Mouse (Mus musculus) liver, embryonic 13.5 days (tissue): ENCODE results near the gene Nfia. TPM values are rescaled to one million over a fixed set of nuclear protein-coding genes. Genes with fewer than 3 reads are reported as not detected.

Experiments used
- ATAC-seq: fragments of 200-750 bp; cut with Nextera tagmentation; 2 replicates; pipeline ENCODE4 v1.8.0; 2017; ENCODE audit warnings: low read depth, mild to moderate bottlenecking, moderate number of reproducible peaks, moderate library complexity
- DNase-seq: peaks from one replicate; pipeline ENCODE4 v3.0.0; 2022
- H3K27ac ChIP-seq: fragments of 300-500 bp; sonication (generic); 2 replicates; pipeline ENCODE4 v1.5.1; 2015; ENCODE audit warnings: moderate library complexity, mild to moderate bottlenecking, inconsistent platforms
- H3K27me3 ChIP-seq: fragments of 300-500 bp; sonication (generic); 2 replicates; pipeline ENCODE4 v1.6.1; 2015; ENCODE audit warnings: mild to moderate bottlenecking, inconsistent platforms
- H3K36me3 ChIP-seq: fragments of 300-500 bp; sonication (generic); 2 replicates; pipeline ENCODE4 v1.6.1; 2015; ENCODE audit warnings: mild to moderate bottlenecking, inconsistent platforms
- H3K4me1 ChIP-seq: fragments of 300-500 bp; sonication (generic); replicated peaks from 2 replicates; pipeline ENCODE4 v1.6.1; 2015; ENCODE audit warnings: inconsistent platforms
- H3K4me2 ChIP-seq: fragments of 300-500 bp; sonication (generic); 2 replicates; pipeline ENCODE4 v1.6.1; 2015; ENCODE audit warnings: inconsistent platforms, mild to moderate bottlenecking, moderate library complexity
- H3K4me3 ChIP-seq: fragments of 300-500 bp; sonication (generic); replicated peaks from 2 replicates; pipeline ENCODE4 v1.5.1; 2015; ENCODE audit warnings: mild to moderate bottlenecking, inconsistent platforms
- H3K9ac ChIP-seq: fragments of 300-500 bp; sonication (generic); 2 replicates; pipeline ENCODE4 v1.6.1; 2015; ENCODE audit warnings: mild to moderate bottlenecking, inconsistent platforms
- H3K9me3 ChIP-seq: fragments of 300-500 bp; sonication (generic); replicated peaks from 2 replicates; pipeline ENCODE4 v1.6.1; 2016; ENCODE audit warnings: inconsistent platforms
- WGBS: fragments of 180-500 bp; shearing (Covaris S2); methylation state at CpG from one replicate; pipeline ENCODE4 v1.1.7; 2015; ENCODE audit not compliant: insufficient replicate concordance; 5-methylcytosine and 5-hydroxymethylcytosine counted together
- polyA plus RNA-seq: library from polyadenylated mRNA; unstranded; fragments of >200 nt; fragmentation: Nextera tagmentation; extraction: Ambion mirVana; gene quantifications from 2 replicates; pipeline ENCODE4 v1.2.1, GENCODE M21; 2015

The Nfia gene
- polyA plus RNA-seq, 1 experiment from 2014 or later, result 3.0 TPM

DNA sequence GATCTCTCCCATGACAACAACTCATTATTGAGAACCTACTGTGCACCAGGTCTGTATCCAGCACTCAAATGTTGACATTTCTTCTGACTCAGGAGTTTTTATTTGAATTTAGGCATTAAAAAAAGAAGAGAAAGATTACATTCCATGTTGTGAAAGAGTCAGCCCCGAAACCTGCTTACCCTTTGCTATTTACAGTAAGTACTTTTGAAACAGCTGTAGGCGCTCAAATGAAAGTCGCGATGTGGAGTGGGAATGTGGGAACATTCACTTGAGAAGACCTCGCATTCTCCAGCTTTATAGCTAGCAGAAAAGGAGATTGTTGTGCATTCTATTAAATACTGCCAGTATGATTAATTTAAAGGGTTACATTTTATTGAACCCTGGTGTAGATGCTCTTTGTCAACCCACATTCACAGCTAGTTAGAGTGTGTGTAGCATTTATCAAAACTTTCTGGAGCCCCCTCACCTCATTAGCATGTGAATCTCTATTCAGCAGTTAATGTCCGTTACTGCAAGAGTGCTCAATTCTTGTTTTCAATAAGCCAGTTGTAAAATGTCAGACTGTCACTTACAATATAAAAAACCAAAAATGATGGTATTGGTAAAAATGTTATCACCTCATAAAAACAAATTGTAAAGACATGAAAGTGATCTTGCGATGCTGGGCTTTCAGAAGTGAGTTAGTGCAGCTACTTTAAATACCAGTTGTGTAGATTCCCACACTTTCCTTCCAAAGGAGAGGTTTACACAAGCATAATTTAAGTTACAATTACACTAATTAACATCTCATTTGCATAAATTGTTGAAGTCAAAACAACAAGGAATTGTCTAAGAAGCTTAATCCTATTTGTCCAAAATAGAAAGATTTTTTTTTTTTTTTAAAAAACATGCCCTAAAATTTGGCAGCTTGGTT, 33.6 kb downstream of the Nfia start:
- Histone ChIP-seq H3K27ac (no peak overlapping the region), H3K4me3 (no peak overlapping the region), H3K9me3 (no peaks in the 10 kb centered on the region), H3K36me3 (no peaks in the 10 kb centered on the region), H3K4me2 (no peak overlapping the region), H3K27me3 (no peaks in the 10 kb centered on the region), H3K9ac (no peak overlapping the region), H3K4me1 (peaks cover 9% of the 10 kb centered on the region; the same call in 1 of the 2 replicates)
- DNase-seq (no peak), ATAC-seq (no peak)
- 72% methylated on average over 7 of the region's 7 CpGs for WGBS

DNA sequence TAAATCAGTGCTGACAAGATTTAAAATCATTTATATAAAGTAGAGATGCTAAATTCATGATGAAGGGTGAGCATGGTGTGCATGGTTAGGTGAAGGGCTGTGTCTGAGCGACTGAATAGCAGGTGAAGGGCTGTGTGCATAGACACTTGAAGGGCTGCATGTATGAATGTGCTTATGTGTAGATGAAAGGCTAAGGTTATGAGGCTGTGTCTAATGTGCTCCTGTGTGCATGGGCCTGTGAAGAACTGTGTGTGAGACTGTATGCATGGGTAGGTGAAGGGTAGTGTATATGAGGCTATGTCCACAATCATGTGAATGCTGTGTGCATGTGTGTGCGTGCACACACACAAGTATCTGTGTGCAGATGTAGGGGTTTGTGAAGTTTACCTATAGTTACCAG, 34.4 kb downstream of the Nfia start:
- H3K4me3 ChIP-seq, result no peak overlapping the region
- H3K4me2 ChIP-seq, result no peak overlapping the region
- ATAC-seq (no peak), DNase-seq (no peak)
- H3K9ac ChIP-seq, result no peak overlapping the region
- 72% methylated on average over 2 of the region's 2 CpGs for WGBS
- no peak overlapping the region for H3K27ac ChIP-seq
- H3K9me3 ChIP-seq, result no peaks in the 10 kb centered on the region
- no peaks in the 10 kb centered on the region for H3K36me3 ChIP-seq
- H3K4me1 ChIP-seq, result peaks cover 9% of the 10 kb centered on the region; the same call in 1 of the 2 replicates
- no peaks in the 10 kb centered on the region for H3K27me3 ChIP-seq

DNA sequence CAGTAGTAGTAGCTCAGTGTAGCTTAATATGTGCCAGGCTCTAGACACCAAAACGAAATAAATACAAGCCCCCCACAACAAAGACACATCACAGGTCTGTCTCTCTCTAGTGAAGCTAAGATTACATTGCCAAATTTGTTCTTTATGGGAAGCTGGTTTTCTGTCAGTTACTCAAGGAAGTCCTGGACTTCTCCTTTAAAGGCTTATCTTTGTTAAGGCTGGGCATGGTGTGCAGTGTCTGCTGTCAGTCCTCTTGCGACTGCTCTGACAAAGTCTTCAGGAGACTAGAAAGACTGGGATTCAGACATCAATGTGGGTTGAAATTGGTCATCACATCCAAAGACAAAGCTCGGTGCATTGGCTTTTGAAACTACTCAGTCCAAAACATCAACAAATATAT, 36.4 kb downstream of the Nfia start:
- ATAC-seq (no peak), DNase-seq (no peak)
- no peaks in the 10 kb centered on the region for H3K36me3 ChIP-seq
- no peak overlapping the region for H3K4me3 ChIP-seq
- H3K27me3 ChIP-seq, result no peaks in the 10 kb centered on the region
- H3K27ac ChIP-seq, result no peak overlapping the region
- H3K4me1 ChIP-seq, result peaks cover 9% of the 10 kb centered on the region; the same call in 1 of the 2 replicates
- 51% methylated on average over 3 of the region's 3 CpGs for WGBS
- no peaks in the 10 kb centered on the region for H3K9me3 ChIP-seq
- no peak overlapping the region for H3K9ac ChIP-seq
- H3K4me2 ChIP-seq, result no peak overlapping the region

DNA sequence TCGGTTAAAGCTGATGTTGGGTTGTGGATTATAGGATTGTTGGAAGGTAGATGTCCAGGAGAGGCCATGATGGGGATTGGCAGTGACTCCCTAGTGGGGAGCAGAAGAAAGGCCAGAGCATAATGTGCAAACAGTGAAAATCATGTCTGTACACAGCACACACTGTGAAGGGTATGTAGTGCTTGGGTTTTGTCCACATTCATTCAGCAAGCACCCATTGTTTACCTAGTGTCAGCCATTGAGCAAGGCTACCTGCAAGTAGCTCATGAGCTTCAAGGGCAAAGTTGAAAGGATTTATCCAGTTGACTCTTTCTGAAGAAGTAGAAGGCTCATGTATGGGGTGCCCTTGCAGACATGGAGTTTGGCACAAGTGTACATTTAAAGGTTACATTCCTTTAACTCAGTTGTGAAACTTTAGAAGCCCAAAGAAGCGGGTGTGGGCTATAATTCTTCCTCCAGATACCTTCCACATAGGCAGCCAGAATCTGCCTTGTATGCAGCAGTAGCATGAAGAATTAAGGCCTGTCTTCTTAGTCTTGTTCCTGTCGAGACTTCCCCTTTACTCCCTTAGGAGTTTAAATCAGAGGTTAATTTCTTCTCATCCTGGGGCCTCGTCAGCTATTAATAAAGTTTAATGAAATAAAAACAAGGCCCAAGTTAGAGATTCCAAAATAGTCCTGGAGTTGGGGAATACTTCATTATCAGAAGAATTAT, 37.2 kb downstream of the Nfia start:
- no peaks in the 10 kb centered on the region for H3K36me3 ChIP-seq
- no peaks in the 10 kb centered on the region for H3K27me3 ChIP-seq
- no peak overlapping the region for H3K27ac ChIP-seq
- no peaks in the 10 kb centered on the region for H3K9me3 ChIP-seq
- DNase-seq, result no peak
- peaks cover 9% of the 10 kb centered on the region; the same call in 1 of the 2 replicates for H3K4me1 ChIP-seq
- no peak for ATAC-seq
- WGBS, result 57% methylated on average over 4 of the region's 4 CpGs
- H3K4me2 ChIP-seq, result no peak overlapping the region
- no peak overlapping the region for H3K4me3 ChIP-seq
- H3K9ac ChIP-seq, result no peak overlapping the region

DNA sequence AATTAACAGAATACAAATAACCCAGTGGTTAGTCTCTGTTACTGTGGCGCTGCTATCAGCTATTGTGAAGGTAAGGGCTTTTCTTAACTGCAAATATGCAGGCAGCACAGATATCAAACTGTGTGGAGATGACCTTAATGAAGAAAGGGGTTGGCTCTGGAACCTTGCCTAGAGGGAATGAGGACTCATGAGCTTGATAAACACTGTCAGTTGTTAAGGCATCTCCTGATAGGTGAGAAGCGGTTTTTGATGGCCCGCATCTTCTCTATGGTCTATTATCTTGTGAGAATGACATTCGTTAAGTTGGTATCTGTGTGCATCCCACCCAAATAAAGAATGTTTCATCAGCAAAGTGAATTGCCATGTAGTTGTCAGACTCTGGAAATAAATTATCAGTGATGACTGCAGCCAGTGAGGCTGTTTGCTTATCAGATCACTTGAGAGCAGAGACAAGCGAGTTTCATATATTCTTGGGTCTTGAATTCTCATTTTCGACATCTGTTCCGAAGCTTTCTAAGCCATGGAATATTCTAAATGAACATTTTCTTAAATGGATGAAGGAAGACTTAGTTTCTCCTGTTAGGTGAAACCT, 37.9 kb downstream of the Nfia start:
- H3K36me3 ChIP-seq, result no peaks in the 10 kb centered on the region
- no peak overlapping the region for H3K4me2 ChIP-seq
- WGBS, result 58% methylated on average over 7 of the region's 7 CpGs
- peaks cover 9% of the 10 kb centered on the region; the same call in 1 of the 2 replicates for H3K4me1 ChIP-seq
- no peak for DNase-seq
- no peaks in the 10 kb centered on the region for H3K27me3 ChIP-seq
- peak; percentile 58 for ATAC-seq
- H3K27ac ChIP-seq, result no peak overlapping the region
- H3K4me3 ChIP-seq, result no peak overlapping the region
- no peak overlapping the region for H3K9ac ChIP-seq
- H3K9me3 ChIP-seq, result no peaks in the 10 kb centered on the region

DNA sequence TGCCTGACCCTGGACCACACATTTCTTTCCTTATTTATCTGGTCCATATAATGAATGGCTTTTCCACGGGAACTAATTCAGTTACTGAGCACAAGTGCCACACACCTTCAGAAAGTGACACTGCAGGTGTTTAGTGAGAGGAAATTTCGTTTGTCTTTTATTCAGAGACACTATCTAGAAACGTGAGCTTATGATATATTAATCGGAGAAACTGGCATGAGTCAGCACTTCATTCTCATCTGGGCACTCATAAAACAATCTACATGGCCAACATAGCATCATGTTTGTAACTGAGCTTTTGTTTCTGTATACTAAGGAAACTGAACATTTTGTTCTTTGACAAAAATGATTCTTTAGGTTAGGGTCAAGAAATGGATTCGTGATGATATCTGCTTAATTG, 40.5 kb downstream of the Nfia start:
- no peak overlapping the region for H3K4me2 ChIP-seq
- H3K9me3 ChIP-seq, result no peaks in the 10 kb centered on the region
- DNase-seq, result no peak
- no peak for ATAC-seq
- no peak overlapping the region for H3K9ac ChIP-seq
- H3K27me3 ChIP-seq, result no peaks in the 10 kb centered on the region
- no peaks in the 10 kb centered on the region for H3K36me3 ChIP-seq
- no peak overlapping the region for H3K27ac ChIP-seq
- no peak overlapping the region for H3K4me3 ChIP-seq
- 55% methylated on average over 5 of the region's 5 CpGs for WGBS
- H3K4me1 ChIP-seq, result peaks cover 9% of the 10 kb centered on the region; the same call in 1 of the 2 replicates

DNA sequence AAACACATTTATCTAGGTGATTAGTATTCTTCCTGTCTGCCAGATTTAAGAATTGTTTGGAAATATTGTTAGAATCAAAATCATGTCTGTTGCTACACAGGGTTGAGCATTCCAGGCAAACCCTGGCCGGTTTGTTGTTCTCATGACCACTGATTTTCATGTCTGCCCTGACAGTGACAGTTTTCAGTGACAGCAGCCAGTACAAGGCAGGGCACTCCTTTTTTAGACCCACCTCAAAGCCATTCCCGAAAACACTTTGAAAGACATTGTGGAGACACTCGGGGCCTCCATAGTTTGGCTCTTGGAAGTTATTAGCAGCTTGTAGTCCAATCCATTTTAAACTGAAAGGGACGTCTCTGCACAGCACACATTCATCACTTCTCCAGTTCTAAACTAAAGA, 41.5 kb downstream of the Nfia start:
- DNase-seq, result no peak
- no peak for ATAC-seq
- WGBS, result 59% methylated on average over 4 of the region's 4 CpGs
- Histone ChIP-seq H3K4me2 (no peak overlapping the region), H3K27me3 (no peaks in the 10 kb centered on the region), H3K9me3 (no peaks in the 10 kb centered on the region), H3K36me3 (no peaks in the 10 kb centered on the region), H3K9ac (no peak overlapping the region), H3K27ac (no peak overlapping the region), H3K4me3 (no peak overlapping the region), H3K4me1 (peaks cover 8% of the 10 kb centered on the region; the same call in 1 of the 2 replicates)

DNA sequence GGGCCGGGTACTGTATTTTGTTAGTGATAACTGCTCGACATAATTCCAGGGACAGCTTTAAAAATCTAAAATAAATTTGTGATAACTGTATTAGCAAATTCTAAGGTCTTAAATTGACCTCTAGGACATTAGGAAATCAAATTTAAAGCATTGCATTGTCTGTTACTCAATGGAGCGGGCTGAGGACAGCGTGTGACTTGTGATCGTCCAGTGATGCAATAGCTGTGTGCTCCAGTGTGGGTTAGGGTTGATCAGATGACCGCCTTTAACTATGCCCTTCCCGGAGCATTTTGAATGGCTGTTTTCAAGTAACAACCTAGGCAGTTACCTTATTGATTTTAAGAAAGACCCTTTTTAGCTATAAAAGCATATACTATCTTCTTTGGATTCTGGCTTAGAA, 42.0 kb downstream of the Nfia start:
- WGBS, result 62% methylated on average over 7 of the region's 7 CpGs
- H3K36me3 ChIP-seq, result no peaks in the 10 kb centered on the region
- DNase-seq (no peak), ATAC-seq (peak; percentile 55; the same call in 1 of the 2 replicates)
- H3K9ac ChIP-seq, result no peak overlapping the region
- H3K4me1 ChIP-seq, result peaks cover 3% of the 10 kb centered on the region; the same call in 1 of the 2 replicates
- no peak overlapping the region for H3K4me2 ChIP-seq
- no peaks in the 10 kb centered on the region for H3K9me3 ChIP-seq
- no peak overlapping the region for H3K4me3 ChIP-seq
- no peaks in the 10 kb centered on the region for H3K27me3 ChIP-seq
- no peak overlapping the region for H3K27ac ChIP-seq

DNA sequence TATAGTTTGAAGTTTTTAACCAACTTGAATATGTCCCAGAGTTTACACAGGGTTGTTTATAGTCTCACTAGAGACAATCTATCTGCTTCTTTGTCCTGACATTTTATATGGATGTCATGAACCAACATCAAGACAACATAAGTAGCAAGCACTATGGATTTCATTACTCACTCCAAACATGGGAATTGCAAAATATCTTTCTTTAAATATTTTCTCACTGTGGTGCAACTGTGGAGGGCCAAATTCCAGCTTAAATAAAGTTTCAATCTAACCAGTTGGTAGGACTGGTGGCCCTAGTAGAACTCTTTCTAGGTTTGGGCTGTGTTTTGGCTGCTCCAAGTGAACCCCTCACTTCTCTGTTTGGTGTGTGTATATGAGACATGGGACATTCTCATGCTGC, 43.5 kb downstream of the Nfia start:
- DNase-seq (no peak), ATAC-seq (no peak)
- no peaks in the 10 kb centered on the region for H3K4me1 ChIP-seq
- no peak overlapping the region for H3K9ac ChIP-seq
- no peak overlapping the region for H3K4me2 ChIP-seq
- no peaks in the 10 kb centered on the region for H3K9me3 ChIP-seq
- H3K27ac ChIP-seq, result no peak overlapping the region
- no peak overlapping the region for H3K4me3 ChIP-seq
- no peaks in the 10 kb centered on the region for H3K36me3 ChIP-seq
- no peaks in the 10 kb centered on the region for H3K27me3 ChIP-seq

DNA sequence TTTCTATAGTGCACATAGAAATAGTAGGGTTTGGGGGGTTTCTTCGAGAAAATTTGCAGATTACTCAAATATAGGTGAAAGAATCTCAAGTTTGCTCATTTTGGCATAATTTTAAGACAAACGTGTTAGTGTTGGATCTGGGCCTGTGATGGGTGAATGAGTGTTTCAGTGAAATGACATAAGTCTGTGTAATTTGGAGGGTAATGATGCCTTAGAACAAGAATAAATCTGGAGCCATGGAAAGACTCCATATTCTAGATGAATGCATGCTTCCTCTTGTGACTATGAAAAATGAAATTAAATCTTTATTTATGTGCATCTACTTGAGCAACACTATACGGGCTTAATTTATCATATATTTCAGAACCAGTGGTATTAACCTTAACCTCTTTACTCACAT, 44.2 kb downstream of the Nfia start:
- H3K9ac ChIP-seq, result no peak overlapping the region
- H3K4me1 ChIP-seq, result no peaks in the 10 kb centered on the region
- H3K4me3 ChIP-seq, result no peak overlapping the region
- ATAC-seq, result no peak
- H3K4me2 ChIP-seq, result no peak overlapping the region
- no peak for DNase-seq
- H3K36me3 ChIP-seq, result no peaks in the 10 kb centered on the region
- no peaks in the 10 kb centered on the region for H3K27me3 ChIP-seq
- WGBS, result 54% methylated on average over 3 of the region's 3 CpGs
- no peak overlapping the region for H3K27ac ChIP-seq
- H3K9me3 ChIP-seq, result no peaks in the 10 kb centered on the region

DNA sequence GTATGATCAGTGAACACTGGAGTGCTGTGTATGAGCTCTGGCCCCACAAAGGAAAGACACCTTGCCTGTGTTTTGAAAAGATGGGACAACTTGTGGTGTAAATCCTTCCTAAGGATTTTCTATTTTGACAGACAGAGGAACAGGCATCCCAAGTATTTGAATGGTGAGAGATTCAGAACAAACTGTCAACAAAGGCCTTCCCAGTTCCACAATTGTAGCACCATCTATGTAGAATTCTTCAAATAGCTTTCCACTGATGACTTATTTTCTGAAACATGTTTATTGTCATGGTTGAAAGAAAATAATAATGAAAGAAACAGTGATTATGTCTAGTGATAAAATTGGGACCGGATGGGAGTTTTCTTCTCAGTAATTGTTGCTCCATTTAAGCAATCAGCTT, 45.2 kb downstream of the Nfia start:
- Histone ChIP-seq H3K27me3 (no peaks in the 10 kb centered on the region), H3K36me3 (no peaks in the 10 kb centered on the region), H3K4me1 (no peaks in the 10 kb centered on the region), H3K9ac (no peak overlapping the region), H3K4me2 (no peak overlapping the region), H3K4me3 (no peak overlapping the region), H3K9me3 (no peaks in the 10 kb centered on the region), H3K27ac (no peak overlapping the region)
- WGBS, result 61% methylated on average over 1 of the region's 1 CpGs
- no peak for DNase-seq
- ATAC-seq, result no peak
